Comparison of ENCODE assay signal across 18 mouse cellular contexts in genomic region chr14:45418553-45418952, GRCm38 (mm10).
"Had no signal": no experiment of that assay in that cellular context is flagged by ENCODE, and none has a peak within 500 bp of the region (broad histone marks: within the 10 kb centered on the region; RNA-seq: fewer than 3 reads in every experiment).

No protein-coding gene starts in this region.

- H3K4me2 ChIP-seq: intestine, embryonic 15.5 days; kidney, embryonic 15.5 days; limb, embryonic 12.5 days; limb, embryonic 15.5 days; lung, embryonic 15.5 days; midbrain, embryonic 11.5 days had no signal

- H3K4me3 ChIP-seq: intestine, embryonic 15.5 days; kidney, embryonic 15.5 days; limb, embryonic 12.5 days; limb, embryonic 15.5 days; lung, embryonic 15.5 days had no signal

- H3K9me3 ChIP-seq: intestine, embryonic 15.5 days; kidney, embryonic 15.5 days; limb, embryonic 12.5 days; limb, embryonic 15.5 days; lung, embryonic 15.5 days had no signal

- H3K9ac ChIP-seq: intestine, embryonic 15.5 days; kidney, embryonic 15.5 days; limb, embryonic 12.5 days; limb, embryonic 15.5 days; lung, embryonic 15.5 days had no signal

- H3K4me1 ChIP-seq: intestine, embryonic 15.5 days; kidney, embryonic 15.5 days; limb, embryonic 12.5 days; limb, embryonic 15.5 days; lung, embryonic 15.5 days had no signal

- DNase-seq: kidney, adult 11 months; kidney, adult 8-10 months; kidney, postnatal 10 days; kidney, postnatal 36 days; layer of hippocampus, postnatal 36 days; left cerebral cortex, postnatal 4 days; lung, adult 18-20 months; midbrain, embryonic 14.5 days; thymus, adult 2 months; thymus, postnatal 14 days; thymus, postnatal 4 days had no signal

- H3K27ac ChIP-seq: intestine, embryonic 15.5 days; kidney, embryonic 15.5 days; limb, embryonic 12.5 days; limb, embryonic 15.5 days; lung, embryonic 15.5 days; stomach, postnatal 0 days had no signal

- ATAC-seq: intestine, embryonic 15.5 days had no signal

- H3K36me3 ChIP-seq: intestine, embryonic 15.5 days; kidney, embryonic 15.5 days; limb, embryonic 12.5 days; limb, embryonic 15.5 days; lung, embryonic 15.5 days had no signal

- H3K27me3 ChIP-seq: intestine, embryonic 15.5 days; kidney, embryonic 15.5 days; limb, embryonic 12.5 days; limb, embryonic 15.5 days; lung, embryonic 15.5 days had no signal
